Mouse (Mus musculus) liver, adult 2 months (tissue): ENCODE results near the gene Lypd1.

Source experiments
- CTCF ChIP-seq: fragments of 200-500 bp; IDR thresholded peaks from 2 replicates; pipeline ENCODE4 v1.5.1; 2011; ENCODE audit warnings: low read depth, low read length, control low read depth
- POLR2A ChIP-seq: fragments of 200-500 bp; IDR thresholded peaks from 2 replicates; pipeline ENCODE4 v1.6.1; 2011; ENCODE audit warnings: low read length, control low read depth; ENCODE audit not compliant: insufficient read depth; ENCODE audit errors: extremely low read depth

DNA sequence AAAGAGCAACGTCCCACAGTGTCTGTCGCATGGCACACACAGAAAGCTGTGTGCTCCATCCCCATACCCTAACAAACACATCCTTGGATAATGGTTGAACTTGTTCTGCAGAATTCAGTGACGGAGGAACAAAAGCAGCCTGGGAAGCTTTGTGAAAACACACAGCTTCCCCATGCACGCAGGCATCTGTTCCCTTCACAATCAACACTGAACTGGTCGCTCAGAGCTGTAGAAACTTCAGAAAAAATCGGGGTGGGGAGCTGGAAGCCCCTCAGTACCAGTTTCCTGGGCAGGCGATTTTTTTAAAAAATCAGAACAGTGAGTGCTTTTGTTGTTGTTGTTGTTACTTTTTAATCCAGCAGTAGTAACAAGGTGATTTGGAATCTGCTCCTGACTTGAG lies 42.8 kb downstream of the Lypd1 start:
- TF ChIP-seq CTCF, result no peak
- no peak for TF ChIP-seq POLR2A
